Mouse (Mus musculus) cerebellum, adult (tissue): ENCODE results near the gene Pkd1.

Source experiments
- ATAC-seq: cut with Nextera tagmentation; 2 replicates; pipeline ENCODE4 v1.9.2; 2017; ENCODE audit warnings: mild to moderate bottlenecking, moderate library complexity, mixed read lengths; ENCODE audit not compliant: insufficient number of reproducible peaks, low FRiP score, low TSS enrichment

Gene Pkd1

GRCm38 (mm10) chr17:24564422-24564821, 14.8 kb downstream of the Pkd1 start:
- no peak for ATAC-seq

GRCm38 (mm10) chr17:24565092-24565491, 15.5 kb downstream of the Pkd1 start:
- ATAC-seq = no peak

- ATAC-seq = no peak
Measured at GRCm38 (mm10) chr17:24565792-24566191, 16.2 kb downstream of the Pkd1 start.

GRCm38 (mm10) chr17:24567034-24567779, 17.6 kb downstream of the Pkd1 start:
- no peak for ATAC-seq

GRCm38 (mm10) chr17:24569837-24570236, 20.2 kb downstream of the Pkd1 start:
- ATAC-seq = peak; percentile 22; the same call in 1 of the 2 replicates

GRCm38 (mm10) chr17:24572651-24573245, 23.1 kb downstream of the Pkd1 start:
- ATAC-seq = no peak

- no peak for ATAC-seq
Measured at GRCm38 (mm10) chr17:24573811-24574210, 24.2 kb downstream of the Pkd1 start.

- ATAC-seq = no peak
Measured at GRCm38 (mm10) chr17:24579532-24579931, 29.9 kb downstream of the Pkd1 start.

- no peak for ATAC-seq
Measured at GRCm38 (mm10) chr17:24580287-24580686, 30.7 kb downstream of the Pkd1 start.

GRCm38 (mm10) chr17:24583599-24584460, 34.2 kb downstream of the Pkd1 start:
- no peak for ATAC-seq

GRCm38 (mm10) chr17:24584520-24584919, 34.9 kb downstream of the Pkd1 start:
- ATAC-seq = no peak

GRCm38 (mm10) chr17:24586532-24586931, 36.9 kb downstream of the Pkd1 start:
- no peak for ATAC-seq

- no peak for ATAC-seq
Measured at GRCm38 (mm10) chr17:24590943-24591342, 41.3 kb downstream of the Pkd1 start.

- ATAC-seq = no peak
Measured at GRCm38 (mm10) chr17:24591695-24592094, 42.1 kb downstream of the Pkd1 start.

- no peak for ATAC-seq
Measured at GRCm38 (mm10) chr17:24593248-24593647, 43.6 kb downstream of the Pkd1 start.

GRCm38 (mm10) chr17:24593992-24594890, 44.6 kb downstream of the Pkd1 start:
- ATAC-seq = no peak

- peak; percentile 38 for ATAC-seq
Measured at GRCm38 (mm10) chr17:24595126-24596072, 45.8 kb downstream of the Pkd1 start.

- no peak for ATAC-seq
Measured at GRCm38 (mm10) chr17:24596073-24596466, 46.4 kb downstream of the Pkd1 start.
